Mouse (Mus musculus): Measurements from ENCODE around the gene Klhl28. TPM values are rescaled to one million over a fixed set of nuclear protein-coding genes. Genes with fewer than 3 reads are reported as not detected.

Klhl28 gene
- total RNA-seq, 2 experiments from 2014 or later, result 11.7 to 14.1 TPM

DNA sequence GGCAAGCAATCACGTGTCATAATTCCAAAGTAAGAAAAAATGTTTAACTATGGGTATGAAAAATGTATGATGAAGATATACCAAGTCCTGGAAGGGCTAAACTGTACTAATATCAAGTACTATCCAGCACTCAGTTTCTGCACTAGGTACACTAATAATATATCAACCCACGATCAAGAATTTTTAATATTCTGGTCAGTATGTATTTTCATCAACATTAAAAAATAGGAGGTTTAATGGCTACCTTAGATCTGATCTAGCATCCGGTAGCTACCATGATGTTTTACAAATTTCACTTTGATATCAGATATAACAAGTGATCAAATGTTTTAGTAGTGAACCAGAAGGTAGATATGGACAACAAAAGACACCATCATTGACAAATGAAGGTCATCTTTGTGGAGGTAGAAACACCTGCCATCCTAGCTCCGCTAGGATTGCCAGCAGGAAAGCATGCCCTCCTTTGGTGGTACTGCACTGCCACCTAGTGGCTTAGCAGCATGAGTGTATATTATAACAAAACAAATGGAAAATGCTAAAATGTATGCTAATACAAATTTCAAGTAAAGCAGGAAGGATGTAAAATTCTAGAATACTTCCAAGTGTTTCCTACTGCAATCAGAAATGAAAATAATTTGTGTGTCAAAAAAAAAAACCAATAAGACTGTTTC is 68.1 kb downstream of the Klhl28 start:
- DNase-seq (ENCODE audit: low spot score), result no peak
- intact Hi-C loops (cut with DNase I), result no loop called here

Other genes with a start within 250 kb of the Klhl28 start
- gene Gm527, start 47.6 kb downstream of the Klhl28 start, total RNA-seq (2021), result 1 to 10 TPM; 3.9 to 4.3 TPM
- gene Togaram1, start 270 bp upstream of the Klhl28 start, total RNA-seq (2021), result 10 to 100 TPM; 11.4 to 16.5 TPM
- 10 to 100 TPM; 12.1 to 12.7 TPM for gene Prpf39, start 70.8 kb upstream of the Klhl28 start, total RNA-seq (2021)
- gene Fkbp3, start 108.5 kb upstream of the Klhl28 start, total RNA-seq (2021), result 100 to 1,000 TPM; 235 to 260 TPM
- 1 to 10 TPM; 4.0 to 4.6 TPM for gene Fancm, start 110.1 kb upstream of the Klhl28 start, total RNA-seq (2021)
- gene Mis18bp1, start 207.1 kb upstream of the Klhl28 start, total RNA-seq (2021), result under 1 TPM; 0.36 to 0.59 TPM

Measured in heart, postnatal 25 days (tissue).